Comparison of ENCODE assay signal across 24 mouse cellular contexts in the genomic region with DNA sequence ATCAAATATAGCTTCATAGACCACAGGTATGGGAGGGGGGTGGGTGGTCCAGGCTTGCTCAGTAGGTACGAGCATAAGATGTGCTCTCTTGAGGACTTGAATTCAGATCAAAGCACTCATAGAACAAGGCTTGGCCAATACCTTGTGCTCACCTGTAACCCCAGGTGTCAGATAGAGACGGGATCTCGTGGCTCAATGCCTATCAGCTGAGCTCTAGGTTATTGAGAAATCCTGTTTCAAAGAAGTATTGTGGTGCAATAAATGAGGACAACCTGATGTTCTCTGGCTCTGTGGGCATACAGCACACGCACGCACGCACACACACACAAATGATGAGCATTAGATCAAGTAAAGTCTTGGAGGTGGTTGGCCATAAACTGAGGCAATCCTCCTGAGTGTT.
"Had no signal": no experiment of that assay in that cellular context is flagged by ENCODE, and none has a peak within 500 bp of the region (broad histone marks: within the 10 kb centered on the region; RNA-seq: fewer than 3 reads in every experiment).

No protein-coding gene starts in this region.

- H3K4me2 ChIP-seq: heart, embryonic 12.5 days; hindbrain, embryonic 12.5 days; hindbrain, embryonic 14.5 days; intestine, embryonic 15.5 days; limb, embryonic 12.5 days; liver, embryonic 13.5 days had no signal

- DNase-seq: gastrocnemius, adult 2 months; gastrocnemius, postnatal 10 days; gastrocnemius, postnatal 25 days; heart, adult 18-20 months; heart, postnatal 10 days; heart, postnatal 4 days; kidney, adult 18-20 months; kidney, adult 8-10 months; kidney, postnatal 4 days; liver, embryonic 13.5 days had no signal

- H3K27me3 ChIP-seq: heart, embryonic 12.5 days; hindbrain, embryonic 12.5 days; intestine, embryonic 15.5 days; limb, embryonic 12.5 days; liver, embryonic 13.5 days had no signal

- H3K27ac ChIP-seq: heart, embryonic 10.5 days; hindbrain, embryonic 10.5 days; hindbrain, embryonic 12.5 days; hindbrain, embryonic 14.5 days; intestine, embryonic 15.5 days; kidney, postnatal 0 days; layer of hippocampus, adult 2 months; left cerebral cortex, adult 2 months; limb, embryonic 10.5 days; limb, embryonic 12.5 days; liver, embryonic 13.5 days had no signal

- H3K9me3 ChIP-seq: heart, embryonic 10.5 days; heart, embryonic 12.5 days; hindbrain, embryonic 12.5 days; intestine, embryonic 15.5 days; limb, embryonic 10.5 days; liver, embryonic 13.5 days had no signal

- H3K4me1 ChIP-seq: intestine, embryonic 15.5 days had no signal

- H3K9ac ChIP-seq: heart, embryonic 12.5 days; hindbrain, embryonic 12.5 days; hindbrain, embryonic 14.5 days; intestine, embryonic 15.5 days; limb, embryonic 12.5 days; liver, embryonic 13.5 days had no signal

- H3K4me3 ChIP-seq: gastrocnemius, adult 2 months; heart, embryonic 10.5 days; heart, embryonic 12.5 days; hindbrain, embryonic 10.5 days; hindbrain, embryonic 12.5 days; intestine, embryonic 15.5 days; layer of hippocampus, adult 2 months; left cerebral cortex, adult 2 months; limb, embryonic 10.5 days; limb, embryonic 12.5 days; liver, embryonic 13.5 days had no signal

- ATAC-seq: forebrain, embryonic 16.5 days; hindbrain, embryonic 16.5 days; inflammation-experienced regulatory T-cells, adult 6 months; intestine, embryonic 15.5 days had no signal
